27 mouse cellular contexts compared by ENCODE assay signal in the genomic region with DNA sequence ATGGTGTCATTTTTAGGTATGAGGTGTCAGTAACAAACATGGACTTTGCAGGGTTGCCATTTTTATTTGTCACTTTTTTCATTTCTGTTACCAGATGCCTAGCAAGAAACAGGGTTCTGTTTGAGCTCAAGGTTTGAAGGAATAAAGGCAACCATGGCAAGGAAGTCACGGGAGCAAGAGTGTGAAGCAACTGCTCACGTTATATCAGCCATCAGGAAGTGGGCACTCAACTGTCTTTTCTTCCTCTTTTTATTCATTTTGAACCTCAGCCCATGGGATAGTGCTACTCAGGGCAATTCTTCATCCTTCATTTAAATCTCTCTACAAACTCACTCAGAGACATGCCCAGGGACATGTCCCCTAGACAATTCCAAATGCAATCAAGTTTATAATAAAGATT. TPM values are rescaled to one million over a fixed set of nuclear protein-coding genes. Genes with fewer than 3 reads are reported as not detected.
DNase-seq lines count a peak whose midpoint lies in the region; ATAC-seq lines count a peak whose summit lies in the region.
"Had no signal": no experiment of that assay in that cellular context is flagged by ENCODE, and none has a peak within 500 bp of the region (broad histone marks: within the 10 kb centered on the region; RNA-seq: fewer than 3 reads in every experiment).

No protein-coding gene starts in this region.

- H3K4me3 ChIP-seq in midbrain, embryonic 16.5 days (ENCODE audit: low read depth, low read length), result no peak overlapping the region
- H3K4me3 ChIP-seq: embryonic facial prominence, embryonic 12.5 days; liver, embryonic 13.5 days; myocyte; neural tube, embryonic 12.5 days had no signal

- H3K27ac ChIP-seq in midbrain, embryonic 16.5 days (ENCODE audit: low read length), result no peak overlapping the region
- H3K27ac ChIP-seq: embryonic facial prominence, embryonic 12.5 days; liver, embryonic 13.5 days; neural tube, embryonic 12.5 days had no signal

- peak; percentile 64 for ATAC-seq in common myeloid progenitor, adult 5-6 weeks (replicated peaks; ENCODE audit: low read depth, poor library complexity, severe bottlenecking)
- peak; percentile 67 for ATAC-seq in megakaryocyte progenitor cell, adult 5-6 weeks (replicated peaks; ENCODE audit: poor library complexity)
- no peak for ATAC-seq in midbrain, embryonic 16.5 days
- ATAC-seq: forebrain, embryonic 14.5 days; hindbrain, embryonic 16.5 days had no signal

- H3K27me3 ChIP-seq in midbrain, embryonic 16.5 days (ENCODE audit: control insufficient read depth, insufficient read depth, low read depth, low read length), result no peaks in the 10 kb centered on the region
- H3K27me3 ChIP-seq: embryonic facial prominence, embryonic 12.5 days; liver, embryonic 13.5 days; neural tube, embryonic 12.5 days had no signal

- H3K9ac ChIP-seq in midbrain, embryonic 16.5 days (ENCODE audit: low read depth, low read length), result no peak overlapping the region
- H3K9ac ChIP-seq: embryonic facial prominence, embryonic 12.5 days; liver, embryonic 13.5 days; neural tube, embryonic 12.5 days had no signal

- 94% methylated on average over 2 of the region's 2 CpGs for WGBS in midbrain, embryonic 16.5 days

- no peaks in the 10 kb centered on the region for H3K36me3 ChIP-seq in midbrain, embryonic 16.5 days (ENCODE audit: control insufficient read depth, insufficient read depth, low read length)
- H3K36me3 ChIP-seq: embryonic facial prominence, embryonic 12.5 days; liver, embryonic 13.5 days; neural tube, embryonic 12.5 days had no signal

- H3K4me2 ChIP-seq in midbrain, embryonic 16.5 days (ENCODE audit: low read length), result no peak overlapping the region
- H3K4me2 ChIP-seq: embryonic facial prominence, embryonic 12.5 days; liver, embryonic 13.5 days; neural tube, embryonic 12.5 days had no signal

- DNase-seq in lung, postnatal 36 days, result peak; percentile 46
- no peak for DNase-seq in lung, postnatal 25 days (ENCODE audit: low spot score)
- no peak for DNase-seq in layer of hippocampus, adult 8-10 months (ENCODE audit: low spot score in 2 of 2)
- DNase-seq in kidney, postnatal 25 days, result no peak
- DNase-seq: adrenal gland, postnatal 25 days; cerebellum, adult 8-10 months; cerebellum, postnatal 25 days; gastrocnemius, postnatal 25 days; heart, postnatal 14 days; kidney, adult 18-20 months; kidney, postnatal 4 days; layer of hippocampus, postnatal 36 days; left cerebral cortex, postnatal 4 days; liver, embryonic 13.5 days; lung, adult 2 months; lung, postnatal 10 days; midbrain, embryonic 14.5 days; retina, postnatal 1 day; right cerebral cortex, postnatal 25 days had no signal

- H3K4me1 ChIP-seq in midbrain, embryonic 16.5 days (ENCODE audit: control insufficient read depth, insufficient read depth, low read length), result no peaks in the 10 kb centered on the region
- H3K4me1 ChIP-seq: embryonic facial prominence, embryonic 12.5 days; neural tube, embryonic 12.5 days had no signal

- H3K9me3 ChIP-seq in midbrain, embryonic 16.5 days (replicated peaks; ENCODE audit: control insufficient read depth, low read length, poor library complexity, severe bottlenecking), result no peaks in the 10 kb centered on the region
- H3K9me3 ChIP-seq: embryonic facial prominence, embryonic 12.5 days; liver, embryonic 13.5 days; neural tube, embryonic 12.5 days had no signal

RNA-seq across cellular contexts. Expression of a gene that starts 45.5 kb away (rescaled TPM):
- total RNA-seq in common myeloid progenitor, adult 5-6 weeks (2017), result 118 TPM in 2 replicates
- total RNA-seq in megakaryocyte progenitor cell, adult 5-6 weeks (2015), result 102 and 116 TPM in 2 replicates
- 126 and 132 TPM in 2 replicates for total RNA-seq in megakaryocyte progenitor cell, adult 5-6 weeks (2017)
- 1 to 10 TPM; 3.1 to 4.3 (median 3.6) TPM for total RNA-seq in layer of hippocampus, adult 8-10 months (2022)
- 7.2 and 7.4 TPM in 2 replicates for polyA plus RNA-seq in midbrain, embryonic 16.5 days (2015; fragmentation: Nextera tagmentation; extraction: Ambion mirVana)

Comparison
In these comparisons a context has a peak if more than half of its experiments do, and no peak if none do; other contexts are left out.
1. RNA of a gene that starts 45.5 kb away (total RNA-seq): 102 to 132 TPM in megakaryocyte progenitor cell, adult 5-6 weeks and 118 TPM in common myeloid progenitor, adult 5-6 weeks; 3.1 to 4.3 TPM in layer of hippocampus, adult 8-10 months; every median in the first group is over 10 times any median in the second.